Mouse (Mus musculus): ENCODE data around the gene Evc2. TPM values are rescaled to one million over a fixed set of nuclear protein-coding genes. Genes with fewer than 3 reads are reported as not detected.

The Evc2 gene
- polyA plus RNA-seq, 1 experiment from 2014 or later, result 4.6 TPM

DNA sequence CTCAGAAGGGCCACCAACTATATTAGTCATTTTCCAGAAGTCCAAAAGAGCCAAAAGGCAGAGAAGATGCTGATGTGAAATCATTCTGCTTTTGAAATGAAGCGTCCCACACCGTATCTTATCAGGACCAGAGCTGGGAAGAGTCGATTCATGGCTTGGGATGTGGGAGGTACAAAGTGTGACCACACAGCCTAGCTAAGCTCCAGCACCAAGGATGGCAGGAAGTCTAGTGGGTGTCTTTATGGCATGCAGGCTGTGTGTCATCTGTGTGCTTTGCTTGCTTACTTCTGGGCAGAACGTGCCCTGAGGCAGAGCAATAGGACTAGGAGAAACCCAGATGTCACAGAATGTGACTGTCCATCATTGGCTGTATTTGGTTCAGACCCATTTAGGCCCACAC lies 17.5 kb upstream of the Evc2 start:
- Histone ChIP-seq H3K27ac (no peak overlapping the region), H3K4me1 (replicated peaks; ENCODE audit: control insufficient read depth, insufficient read depth, low read length) (no peaks in the 10 kb centered on the region), H3K36me3 (replicated peaks; ENCODE audit: control insufficient read depth, insufficient read depth) (peaks cover 4% of the 10 kb centered on the region; the same call in 1 of the 2 replicates), H3K9ac (no peak overlapping the region), H3K4me2 (replicated peaks) (no peak overlapping the region), H3K4me3 (replicated peaks; ENCODE audit: low read length) (no peak overlapping the region), H3K27me3 (ENCODE audit: control insufficient read depth, insufficient read depth, low read length) (no peaks in the 10 kb centered on the region), H3K9me3 (ENCODE audit: control insufficient read depth, low read length) (peaks cover 6% of the 10 kb centered on the region)
- ATAC-seq (ENCODE audit: low FRiP score) (no peak), DNase-seq (ENCODE audit: low spot score) (no peak)
- 98% methylated on average over 4 of the region's 4 CpGs for WGBS

DNA sequence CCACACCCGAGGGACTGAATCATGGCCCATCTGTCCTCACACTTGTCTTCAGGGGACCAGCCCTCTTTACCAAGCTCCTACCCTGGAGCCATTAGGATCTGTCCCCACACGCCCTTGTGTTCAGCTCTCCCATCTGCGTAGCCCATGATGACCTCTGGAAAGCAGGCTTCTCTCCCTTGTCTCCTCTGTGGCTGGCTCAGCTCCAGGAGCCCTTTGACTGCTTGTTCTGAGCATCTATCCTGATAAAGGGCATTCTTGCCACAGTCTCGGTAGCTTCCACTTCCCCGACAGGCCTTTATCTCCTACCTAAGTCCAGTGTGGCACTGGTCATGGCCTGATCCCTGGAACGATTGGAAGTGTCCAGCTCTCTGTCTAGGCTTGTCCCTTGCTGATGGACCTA lies 11.6 kb upstream of the Evc2 start:
- H3K9me3 ChIP-seq (ENCODE audit: control insufficient read depth, low read length), result no peaks in the 10 kb centered on the region
- 83% methylated on average over 6 of the region's 6 CpGs for WGBS
- no peaks in the 10 kb centered on the region for H3K4me1 ChIP-seq (replicated peaks; ENCODE audit: control insufficient read depth, insufficient read depth, low read length)
- ATAC-seq (ENCODE audit: low FRiP score) (no peak), DNase-seq (ENCODE audit: low spot score) (no peak)
- no peaks in the 10 kb centered on the region for H3K36me3 ChIP-seq (replicated peaks; ENCODE audit: control insufficient read depth, insufficient read depth)
- H3K27me3 ChIP-seq (ENCODE audit: control insufficient read depth, insufficient read depth, low read length), result no peaks in the 10 kb centered on the region
- no peak overlapping the region for H3K4me3 ChIP-seq (replicated peaks; ENCODE audit: low read length)
- H3K9ac ChIP-seq, result no peak overlapping the region
- H3K27ac ChIP-seq, result no peak overlapping the region
- no peak overlapping the region for H3K4me2 ChIP-seq (replicated peaks)

DNA sequence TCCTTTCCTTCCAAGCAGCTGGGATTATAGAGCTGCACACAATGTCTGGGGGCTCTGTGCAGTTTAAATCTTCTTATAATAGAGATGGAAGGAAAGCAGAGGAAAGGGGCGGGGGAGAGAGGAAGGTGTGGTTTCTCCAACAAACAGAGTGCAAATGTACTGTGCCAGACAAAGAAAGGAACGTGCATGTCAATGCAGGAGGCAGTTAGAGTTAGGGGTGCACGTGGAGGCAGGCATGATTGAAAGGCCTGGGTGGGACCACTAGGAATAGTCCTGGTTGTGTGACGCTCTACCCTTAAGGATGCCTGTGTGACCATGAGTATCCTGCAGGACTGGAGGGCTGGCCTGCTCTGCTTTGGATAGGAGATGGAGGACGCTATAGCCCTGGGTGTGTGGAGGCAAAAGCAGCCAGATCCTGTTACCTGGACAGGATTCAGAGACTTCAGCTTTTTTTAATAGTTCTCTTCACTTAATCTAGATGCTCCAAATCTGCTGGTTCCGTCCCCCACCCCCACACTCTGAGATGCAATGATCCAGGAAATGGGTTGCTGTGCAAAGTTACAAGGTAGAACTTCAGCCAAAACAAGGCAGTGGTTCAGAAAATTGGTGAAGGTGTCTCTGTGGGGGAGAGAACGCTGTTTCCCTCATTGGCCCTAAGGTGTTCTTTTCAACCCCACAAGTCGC lies 7.7 kb upstream of the Evc2 start:
- no peaks in the 10 kb centered on the region for H3K27me3 ChIP-seq (ENCODE audit: control insufficient read depth, insufficient read depth, low read length)
- DNase-seq (ENCODE audit: low spot score) (no peak), ATAC-seq (ENCODE audit: low FRiP score) (no peak)
- WGBS, result 87% methylated on average over 8 of the region's 8 CpGs
- H3K4me1 ChIP-seq (replicated peaks; ENCODE audit: control insufficient read depth, insufficient read depth, low read length), result no peaks in the 10 kb centered on the region
- H3K4me3 ChIP-seq (replicated peaks; ENCODE audit: low read length), result no peak overlapping the region
- no peaks in the 10 kb centered on the region for H3K9me3 ChIP-seq (ENCODE audit: control insufficient read depth, low read length)
- no peak overlapping the region for H3K9ac ChIP-seq
- H3K4me2 ChIP-seq (replicated peaks), result no peak overlapping the region
- H3K27ac ChIP-seq, result no peak overlapping the region
- no peaks in the 10 kb centered on the region for H3K36me3 ChIP-seq (replicated peaks; ENCODE audit: control insufficient read depth, insufficient read depth)

DNA sequence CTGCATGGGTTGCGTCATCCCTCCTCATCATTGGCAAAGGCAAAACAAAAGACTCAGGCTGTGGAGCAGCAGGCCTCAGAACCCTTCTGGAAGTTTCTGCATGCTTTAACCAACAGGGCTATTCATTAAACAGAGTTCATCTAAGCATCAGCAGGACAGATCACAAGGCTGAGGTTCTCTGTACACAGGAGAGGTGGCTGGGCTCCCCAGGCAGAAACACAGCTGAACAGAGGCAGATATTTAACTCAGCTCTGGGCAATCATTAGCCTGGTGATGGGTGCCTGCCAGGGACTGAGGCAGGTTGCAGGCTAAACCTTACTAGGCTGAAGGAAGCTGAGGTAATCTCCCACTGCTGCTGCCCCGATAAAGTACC lies 7.2 kb upstream of the Evc2 start:
- H3K36me3 ChIP-seq (replicated peaks; ENCODE audit: control insufficient read depth, insufficient read depth), result no peaks in the 10 kb centered on the region
- H3K9me3 ChIP-seq (ENCODE audit: control insufficient read depth, low read length), result no peaks in the 10 kb centered on the region
- DNase-seq (ENCODE audit: low spot score), result no peak
- peaks cover 2% of the 10 kb centered on the region; the same call in 1 of the 2 replicates for H3K4me1 ChIP-seq (replicated peaks; ENCODE audit: control insufficient read depth, insufficient read depth, low read length)
- 96% methylated on average over 2 of the region's 2 CpGs for WGBS
- no peak overlapping the region for H3K27ac ChIP-seq
- H3K4me3 ChIP-seq (replicated peaks; ENCODE audit: low read length), result no peak overlapping the region
- H3K4me2 ChIP-seq (replicated peaks), result no peak overlapping the region
- ATAC-seq (ENCODE audit: low FRiP score), result no peak
- no peak overlapping the region for H3K9ac ChIP-seq
- H3K27me3 ChIP-seq (ENCODE audit: control insufficient read depth, insufficient read depth, low read length), result no peaks in the 10 kb centered on the region

DNA sequence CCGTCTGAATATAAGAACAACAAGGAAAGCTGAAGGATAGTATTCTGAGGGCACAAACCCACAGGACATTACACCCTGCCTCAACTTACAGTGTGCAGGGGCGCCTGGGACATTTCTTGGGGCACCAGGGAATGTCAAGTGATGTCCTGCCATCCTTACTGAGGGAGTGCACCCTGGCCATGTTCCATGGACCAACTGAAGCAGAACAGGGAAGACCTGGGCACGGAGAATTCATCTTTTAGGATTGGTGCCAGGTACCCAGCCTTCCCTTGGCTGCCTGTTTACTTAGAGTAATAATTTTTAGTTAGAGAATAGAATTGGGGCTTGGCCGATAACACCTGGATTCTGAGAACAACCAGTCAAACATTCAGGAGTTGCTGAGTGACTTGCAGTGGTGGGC lies 6.2 kb upstream of the Evc2 start:
- Histone ChIP-seq H3K36me3 (replicated peaks; ENCODE audit: control insufficient read depth, insufficient read depth) (no peaks in the 10 kb centered on the region), H3K9ac (no peak overlapping the region), H3K27me3 (ENCODE audit: control insufficient read depth, insufficient read depth, low read length) (no peaks in the 10 kb centered on the region; the same call in 1 of the 2 replicates), H3K9me3 (ENCODE audit: control insufficient read depth, low read length) (no peaks in the 10 kb centered on the region), H3K4me3 (replicated peaks; ENCODE audit: low read length) (no peak overlapping the region), H3K4me2 (replicated peaks) (no peak overlapping the region), H3K27ac (no peak overlapping the region), H3K4me1 (replicated peaks; ENCODE audit: control insufficient read depth, insufficient read depth, low read length) (peaks cover 7% of the 10 kb centered on the region; the same call in 1 of the 2 replicates)
- no peak for ATAC-seq (ENCODE audit: low FRiP score)
- WGBS, result 83% methylated on average over 4 of the region's 4 CpGs
- no peak for DNase-seq (ENCODE audit: low spot score)

DNA sequence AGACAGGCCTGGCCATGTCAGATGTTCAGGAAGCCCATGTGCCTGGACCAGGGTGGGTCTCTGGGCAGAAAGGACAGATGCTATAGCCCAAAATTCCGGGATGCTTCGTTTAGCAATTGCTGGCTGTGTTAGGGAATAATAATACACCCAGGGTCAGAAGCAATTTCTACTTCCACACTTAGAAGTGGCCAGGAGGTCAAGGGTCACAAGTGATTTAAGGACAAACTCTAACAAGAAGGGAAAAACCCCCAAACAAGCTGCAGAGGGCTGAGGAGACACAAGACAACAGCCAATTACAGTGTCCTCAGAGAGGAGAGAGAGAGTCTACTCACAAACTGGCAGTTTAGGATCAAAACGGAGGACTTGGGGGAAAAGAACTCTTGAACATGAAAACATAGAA lies 3.2 kb upstream of the Evc2 start:
- Histone ChIP-seq H3K9me3 (ENCODE audit: control insufficient read depth, low read length) (no peaks in the 10 kb centered on the region), H3K27ac (no peak overlapping the region), H3K4me3 (replicated peaks; ENCODE audit: low read length) (no peak overlapping the region), H3K36me3 (replicated peaks; ENCODE audit: control insufficient read depth, insufficient read depth) (no peaks in the 10 kb centered on the region), H3K9ac (no peak overlapping the region), H3K4me2 (replicated peaks) (no peak overlapping the region), H3K4me1 (replicated peaks; ENCODE audit: control insufficient read depth, insufficient read depth, low read length) (peaks cover 16% of the 10 kb centered on the region), H3K27me3 (ENCODE audit: control insufficient read depth, insufficient read depth, low read length) (peaks cover 9% of the 10 kb centered on the region; the same call in 1 of the 2 replicates)
- ATAC-seq (ENCODE audit: low FRiP score), result no peak
- WGBS, result 77% methylated on average over 3 of the region's 3 CpGs
- no peak for DNase-seq (ENCODE audit: low spot score)

DNA sequence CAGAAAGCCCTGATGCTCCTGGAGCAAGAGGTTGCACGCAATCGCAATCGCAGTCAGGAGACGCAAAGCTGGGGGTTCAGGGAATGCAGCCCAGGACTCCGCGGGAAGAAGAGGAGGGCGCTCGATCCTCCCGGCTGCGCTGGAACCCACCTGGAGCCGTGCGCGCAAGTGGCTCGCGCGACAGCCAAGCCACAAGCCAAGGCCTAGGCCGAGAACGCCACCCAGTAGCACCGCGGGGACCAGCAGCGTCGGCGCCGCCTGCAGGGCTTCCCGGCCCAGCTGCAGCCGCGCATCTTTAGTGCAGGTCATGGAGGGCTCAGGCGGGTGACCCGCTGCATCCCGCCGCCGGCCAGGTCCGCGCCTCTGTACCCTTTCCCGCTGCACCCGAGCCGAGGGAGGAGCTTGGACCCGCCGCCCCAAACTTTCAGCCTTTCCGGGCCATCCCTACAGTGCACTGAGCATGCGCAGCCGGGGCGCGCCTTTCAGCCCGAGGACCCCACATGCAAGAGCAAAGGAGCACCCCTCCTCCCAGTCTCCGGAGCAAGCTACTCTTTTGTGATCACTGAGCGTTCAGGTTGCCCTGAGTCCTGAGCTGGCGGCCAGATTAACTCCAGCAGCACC lies 1.7 kb upstream of the Evc2 start, which contains the start of gene Evc:
TSS of gene Evc (minus strand) at position 410 of the 621 bp plus-strand sequence.
- ATAC-seq (ENCODE audit: low FRiP score) (peak; percentile 70), DNase-seq (ENCODE audit: low spot score) (peak; percentile 67)
- peaks cover 16% of the 10 kb centered on the region for H3K4me1 ChIP-seq (replicated peaks; ENCODE audit: control insufficient read depth, insufficient read depth, low read length)
- peak within 1 kb of the TSS; percentile 99 for H3K4me2 ChIP-seq (replicated peaks)
- no peaks in the 10 kb centered on the region for H3K36me3 ChIP-seq (replicated peaks; ENCODE audit: control insufficient read depth, insufficient read depth)
- under 1% methylated on average over 48 of the region's 48 CpGs for WGBS
- peaks cover 9% of the 10 kb centered on the region; the same call in 1 of the 2 replicates for H3K27me3 ChIP-seq (ENCODE audit: control insufficient read depth, insufficient read depth, low read length)
- H3K9me3 ChIP-seq (ENCODE audit: control insufficient read depth, low read length), result no peaks in the 10 kb centered on the region
- H3K27ac ChIP-seq, result no peak within 1 kb of the TSS
- H3K9ac ChIP-seq, result peak within 1 kb of the TSS; percentile 69
- peak within 1 kb of the TSS; percentile 66 for H3K4me3 ChIP-seq (replicated peaks; ENCODE audit: low read length)

DNA sequence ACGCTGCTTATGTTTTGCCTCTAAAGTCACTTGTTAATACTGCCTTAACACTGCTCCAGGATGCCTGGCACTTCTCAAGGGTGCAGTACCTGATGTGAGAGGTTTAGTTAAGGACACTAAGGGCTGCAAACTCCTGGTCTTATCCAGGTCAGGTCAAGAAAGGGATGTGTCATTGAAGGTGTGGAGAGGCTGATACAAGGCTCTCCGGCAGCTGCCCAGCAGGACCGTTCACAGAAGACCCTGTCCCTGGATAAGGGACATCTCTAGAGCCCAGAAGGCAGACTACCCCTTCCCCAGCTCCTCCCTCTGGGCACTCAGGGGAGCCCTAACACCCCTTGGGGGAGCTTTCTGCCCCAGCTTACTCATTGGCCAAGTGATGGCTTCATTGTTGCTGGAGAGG lies 603 bp upstream of the Evc2 start:
- Histone ChIP-seq H3K9ac (no peak overlapping the region), H3K4me2 (replicated peaks) (peak overlapping the region; percentile 78), H3K27me3 (ENCODE audit: control insufficient read depth, insufficient read depth, low read length) (peaks cover 9% of the 10 kb centered on the region; the same call in 1 of the 2 replicates), H3K36me3 (replicated peaks; ENCODE audit: control insufficient read depth, insufficient read depth) (no peaks in the 10 kb centered on the region), H3K4me1 (replicated peaks; ENCODE audit: control insufficient read depth, insufficient read depth, low read length) (peaks cover 16% of the 10 kb centered on the region), H3K9me3 (ENCODE audit: control insufficient read depth, low read length) (no peaks in the 10 kb centered on the region), H3K27ac (no peak overlapping the region), H3K4me3 (replicated peaks; ENCODE audit: low read length) (no peak overlapping the region)
- ATAC-seq (ENCODE audit: low FRiP score), result no peak; the same call in 1 of the 2 replicates
- 69% methylated on average over 3 of the region's 3 CpGs for WGBS
- no peak for DNase-seq (ENCODE audit: low spot score)

DNA sequence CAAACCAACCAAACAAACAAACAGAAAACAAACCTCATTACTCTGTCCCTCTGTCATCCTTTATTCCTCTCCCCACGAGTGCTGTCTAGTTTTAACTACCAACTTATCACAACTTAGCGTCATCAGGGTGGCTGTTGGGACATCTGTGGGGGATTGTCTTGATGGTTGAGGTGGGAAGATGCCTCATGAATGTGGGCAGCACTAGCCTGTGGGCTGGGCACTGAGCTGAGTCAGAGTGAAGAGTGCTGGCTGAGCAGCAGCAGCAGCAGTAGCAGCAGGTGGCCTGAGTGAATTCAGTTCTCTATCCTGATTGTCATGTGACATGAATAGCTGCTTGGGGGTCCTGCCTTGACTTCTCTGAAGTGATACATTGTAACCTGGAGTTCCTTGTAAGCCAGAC lies 5.7 kb downstream of the Evc2 start:
- WGBS, result 90% methylated on average over 2 of the region's 2 CpGs

More for the DNA sequence above, 5.7 kb downstream of the Evc2 start:
- H3K27ac ChIP-seq, result no peak overlapping the region
- H3K4me1 ChIP-seq (replicated peaks; ENCODE audit: control insufficient read depth, insufficient read depth, low read length), result 0 out of 2 replicates have a peak, but pooled peaks cover 3% of the 10 kb centered on the region
- H3K4me2 ChIP-seq (replicated peaks), result no peak overlapping the region
- ATAC-seq (ENCODE audit: low FRiP score) (no peak), DNase-seq (ENCODE audit: low spot score) (no peak)
- no peaks in the 10 kb centered on the region for H3K36me3 ChIP-seq (replicated peaks; ENCODE audit: control insufficient read depth, insufficient read depth)
- H3K27me3 ChIP-seq (ENCODE audit: control insufficient read depth, insufficient read depth, low read length), result no peaks in the 10 kb centered on the region
- H3K4me3 ChIP-seq (replicated peaks; ENCODE audit: low read length), result no peak overlapping the region
- H3K9me3 ChIP-seq (ENCODE audit: control insufficient read depth, low read length), result no peaks in the 10 kb centered on the region
- H3K9ac ChIP-seq, result no peak overlapping the region
